Mouse (Mus musculus) MEL (cell line): ENCODE measurements around the gene Six1.

Experiments
- CTCF ChIP-seq, 3 experiments: IDR thresholded peaks in 2 of 3; conservative IDR thresholded peaks in 1 of 3; 2 replicates each; pipeline ENCODE4 v1.5.1; 2011 to 2012; ENCODE audit warnings: low read length in 3 of 3, low read depth in 2 of 3, mild to moderate bottlenecking in 2 of 3, improper control_type of control experiment in 1 of 3, inconsistent platforms in 1 of 3, mixed read lengths in 1 of 3, moderate library complexity in 1 of 3; ENCODE audit not compliant: control insufficient read depth in 1 of 3, insufficient read depth in 1 of 3, poor library complexity in 1 of 3, severe bottlenecking in 1 of 3
- EP300 ChIP-seq, 2 experiments: IDR thresholded peaks; 2 replicates each; pipeline ENCODE4 v1.6.1; 2011; ENCODE audit warnings: improper control_type of control experiment in 2 of 2, low read length in 2 of 2, low read depth in 1 of 2, mild to moderate bottlenecking in 1 of 2
- HCFC1 ChIP-seq: IDR thresholded peaks from 2 replicates; pipeline ENCODE4 v1.6.1; 2012; ENCODE audit warnings: low read depth, mild to moderate bottlenecking, inconsistent platforms, low read length, improper control_type of control experiment, moderate library complexity
- JUND ChIP-seq: IDR thresholded peaks from 2 replicates; pipeline ENCODE4 v1.6.1; 2011; ENCODE audit warnings: low read depth, mild to moderate bottlenecking, improper control_type of control experiment, low read length
- MAX ChIP-seq: IDR thresholded peaks from 2 replicates; pipeline ENCODE4 v1.6.1; 2011; ENCODE audit warnings: low read length, improper control_type of control experiment
- MAZ ChIP-seq: IDR thresholded peaks from 2 replicates; pipeline ENCODE4 v1.6.1; 2012; ENCODE audit warnings: low read depth, mild to moderate bottlenecking, inconsistent platforms, low read length, improper control_type of control experiment
- MYB ChIP-seq: IDR thresholded peaks from 2 replicates; pipeline ENCODE4 v1.6.1; 2011; ENCODE audit warnings: mild to moderate bottlenecking, low read depth, low read length, improper control_type of control experiment
- POLR2A ChIP-seq, 2 experiments: IDR thresholded peaks; 2 replicates each; pipeline ENCODE4 v1.6.1; 2011 to 2012; ENCODE audit warnings: low read length in 2 of 2, mild to moderate bottlenecking in 2 of 2, control low read depth in 1 of 2, improper control_type of control experiment in 1 of 2, low read depth in 1 of 2, moderate library complexity in 1 of 2; ENCODE audit not compliant: control insufficient read depth in 1 of 2, insufficient read depth in 1 of 2, poor library complexity in 1 of 2
- POLR2AphosphoS5 ChIP-seq: IDR thresholded peaks from 2 replicates; pipeline ENCODE4 v1.6.1; 2012; ENCODE audit warnings: low read depth, borderline replicate concordance, mild to moderate bottlenecking, inconsistent platforms, low read length, moderate library complexity, mixed read lengths
- RAD21 ChIP-seq: IDR thresholded peaks from 2 replicates; pipeline ENCODE4 v1.6.1; 2011; ENCODE audit warnings: mild to moderate bottlenecking, low read depth, low read length, improper control_type of control experiment
- TAL1 ChIP-seq: IDR thresholded peaks from 2 replicates; pipeline ENCODE4 v1.6.1; 2012; ENCODE audit warnings: mild to moderate bottlenecking, inconsistent platforms, low read length, moderate library complexity, mixed read lengths
- TBP ChIP-seq: IDR thresholded peaks from 2 replicates; pipeline ENCODE4 v1.8.0; 2011; ENCODE audit warnings: low read depth, low read length, improper control_type of control experiment

DNA sequence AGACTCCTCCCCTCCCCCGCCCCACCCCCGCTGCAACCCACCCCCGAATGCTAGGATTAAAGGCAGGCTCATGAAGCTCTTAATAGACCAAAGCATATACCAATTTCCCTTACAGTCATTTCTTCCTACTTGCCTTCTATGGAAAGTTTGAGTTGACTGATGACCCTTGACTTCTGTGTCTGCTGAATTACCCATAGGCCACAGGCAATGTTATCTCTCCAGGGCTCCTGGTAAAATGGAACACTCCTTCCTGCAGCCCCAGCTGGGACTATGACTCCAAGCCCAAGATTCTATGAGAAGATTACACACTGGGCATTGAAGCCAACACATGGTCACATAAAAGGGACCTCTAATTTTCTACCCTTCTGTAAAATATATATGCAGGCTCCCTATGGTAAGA lies 33.3 kb downstream of the Six1 start:
- TF ChIP-seq MAX = no peak
- no peak for TF ChIP-seq CTCF (IDR thresholded peaks at IDR 0.05 in 2 of 3, conservative IDR thresholded peaks at IDR 0.05 in 1 of 3; ENCODE audit: control insufficient read depth in 1 of 3, insufficient read depth in 1 of 3, low read depth in 2 of 3, low read length in 3 of 3, poor library complexity in 1 of 3, severe bottlenecking in 1 of 3)
- no peak for TF ChIP-seq EP300 (IDR thresholded peaks at IDR 0.05; ENCODE audit: low read depth in 1 of 2, low read length in 2 of 2)
- no peak for TF ChIP-seq POLR2A (IDR thresholded peaks at IDR 0.05; ENCODE audit: control insufficient read depth in 1 of 2, insufficient read depth in 1 of 2, low read depth in 1 of 2, low read length in 2 of 2, poor library complexity in 1 of 2)
- no peak for TF ChIP-seq MAZ
- no peak for TF ChIP-seq RAD21
- no peak for TF ChIP-seq JUND
- TF ChIP-seq MYB = no peak
- TF ChIP-seq TAL1 = no peak
- no peak for TF ChIP-seq TBP
- no peak for TF ChIP-seq POLR2AphosphoS5
- no peak for TF ChIP-seq HCFC1
